Mouse (Mus musculus): ENCODE measurements at regions not wholly inside any gene's neighbourhood (a gene's known extent, or its start where the extent isn't known, plus 50 kb on each side); places are given as distances from the start of the nearest gene placed in this dataset.

DNA sequence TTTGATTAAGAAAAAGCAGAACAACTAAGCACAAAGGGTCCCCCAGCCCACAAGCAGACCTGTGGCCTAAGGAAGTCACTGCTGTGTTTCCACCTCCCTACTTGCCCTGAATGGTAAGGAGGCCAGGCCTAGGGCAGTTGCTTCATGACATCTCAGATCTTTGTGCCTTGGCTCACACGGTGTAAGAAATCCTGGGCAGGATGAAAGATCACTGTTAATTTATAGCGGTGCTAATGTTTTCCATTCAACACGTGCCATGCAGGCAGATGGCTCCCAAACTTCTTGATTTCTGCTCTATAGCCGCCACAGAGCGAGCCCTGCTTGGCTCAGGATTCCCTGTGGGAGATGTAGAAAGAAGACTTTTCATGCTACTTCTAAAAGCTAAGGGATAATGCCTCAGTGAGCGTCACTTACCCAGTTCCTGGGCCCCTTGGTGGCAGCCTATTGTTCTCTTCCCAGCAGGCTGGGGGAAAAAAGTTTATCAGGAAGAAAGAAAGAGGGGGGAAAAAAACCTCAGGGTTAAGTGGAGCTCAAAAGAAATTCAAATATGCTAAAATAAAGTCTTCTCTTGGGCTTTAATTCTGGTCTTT, 327.4 kb downstream of the Adgrl2 start:
- no peak for ATAC-seq (replicated peaks; ENCODE audit: poor library complexity, severe bottlenecking)

DNA sequence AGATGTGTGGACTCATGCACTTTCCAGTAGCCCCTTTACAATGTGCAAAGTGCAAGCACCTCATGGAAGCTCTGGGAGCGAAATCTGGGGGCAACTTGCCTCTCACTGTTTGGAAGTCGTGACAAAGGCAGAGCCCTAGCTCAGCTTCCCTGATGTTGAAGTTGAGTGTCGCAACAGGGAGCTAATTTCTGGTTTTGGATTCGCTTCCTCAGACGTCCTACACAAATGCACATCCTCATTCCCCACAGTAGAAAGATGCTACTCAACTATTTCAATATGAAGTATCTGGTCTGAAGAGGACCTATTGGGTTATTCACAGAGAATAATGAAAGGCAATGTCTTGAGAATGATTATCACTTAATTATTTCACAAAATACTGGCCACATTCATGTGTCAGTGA, 331.3 kb downstream of the Adgrl2 start:
- peak; percentile 53 for ATAC-seq (replicated peaks; ENCODE audit: poor library complexity, severe bottlenecking)

DNA sequence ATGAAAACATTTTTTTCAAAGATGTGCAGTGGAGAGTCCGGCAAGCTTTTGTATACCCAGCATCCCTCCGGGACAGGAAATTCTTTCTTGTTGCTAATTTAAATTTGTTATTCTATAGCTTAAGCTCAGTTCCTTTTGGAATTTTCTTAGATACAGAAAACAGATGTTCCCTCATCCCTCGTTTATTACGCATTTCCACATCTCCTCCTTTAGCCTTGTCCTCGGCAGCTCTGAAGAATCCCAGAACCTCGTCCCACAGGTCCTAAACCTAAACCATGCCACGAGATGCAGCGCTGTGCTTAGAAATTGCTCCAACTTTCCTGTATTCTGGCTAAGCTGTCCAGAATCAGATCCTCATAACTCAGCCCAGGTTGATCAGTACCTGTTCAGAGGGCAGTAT, 332.0 kb downstream of the Adgrl2 start:
- ATAC-seq (replicated peaks; ENCODE audit: poor library complexity, severe bottlenecking): no peak

DNA sequence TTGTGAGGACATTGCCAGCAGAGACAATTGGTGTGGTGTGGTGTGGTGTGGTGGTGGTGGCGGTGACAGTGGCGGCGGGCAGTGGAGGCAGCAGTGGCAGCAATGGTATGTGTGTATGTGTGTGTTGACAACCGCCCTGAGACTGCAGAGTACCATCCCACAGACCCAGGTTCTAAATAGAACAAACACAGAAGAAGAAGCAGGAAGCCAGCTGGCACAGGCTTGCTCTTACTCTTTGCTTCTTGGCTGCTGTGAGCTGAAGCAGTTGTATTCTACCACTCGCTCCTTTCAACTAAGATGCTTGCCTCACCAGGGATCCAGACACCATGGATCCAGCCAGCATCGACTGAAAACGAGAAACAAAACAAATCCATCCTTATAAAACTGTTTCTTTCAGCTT, 334.2 kb downstream of the Adgrl2 start:
- no peak for ATAC-seq (replicated peaks; ENCODE audit: poor library complexity, severe bottlenecking)

DNA sequence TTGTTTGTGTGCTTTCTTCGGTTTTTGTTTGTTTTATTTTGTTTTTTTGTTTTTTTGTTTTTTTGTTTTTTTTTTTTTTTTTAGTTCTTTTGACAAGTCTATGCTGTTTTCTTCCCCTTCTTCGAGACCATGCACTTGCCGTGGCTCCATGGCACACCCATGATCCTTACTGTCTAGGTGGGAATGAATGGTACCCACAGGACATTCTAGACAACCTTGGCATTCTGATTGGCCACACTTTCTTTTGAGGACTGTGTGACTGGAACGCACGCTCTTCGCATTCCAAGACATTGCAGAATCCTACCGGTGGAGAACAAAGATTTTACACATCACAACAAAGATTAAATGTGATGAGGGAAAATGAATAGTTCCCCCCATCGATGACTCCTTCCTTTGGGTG, 340.1 kb downstream of the Adgrl2 start:
- ATAC-seq (replicated peaks; ENCODE audit: poor library complexity, severe bottlenecking): no peak

DNA sequence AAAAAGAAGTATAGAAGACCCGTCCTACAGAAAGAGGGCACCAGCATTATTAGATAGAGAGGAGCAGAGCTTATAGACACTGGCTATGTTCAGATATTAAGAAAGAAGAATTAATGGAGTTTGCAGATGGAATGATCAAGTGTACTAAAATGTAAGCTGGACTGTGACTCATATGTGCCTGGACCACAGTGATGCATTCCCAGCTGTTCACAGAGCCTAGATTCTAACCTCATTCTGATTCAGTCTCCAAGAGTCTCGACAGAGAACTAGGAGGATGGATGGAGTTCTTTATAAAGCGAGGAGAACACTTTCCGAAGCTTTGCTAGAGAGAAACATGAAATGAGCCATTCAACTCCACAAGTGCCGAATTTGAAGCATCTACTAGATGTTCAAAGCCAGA, 345.4 kb downstream of the Adgrl2 start:
- ATAC-seq (replicated peaks; ENCODE audit: poor library complexity, severe bottlenecking): no peak

DNA sequence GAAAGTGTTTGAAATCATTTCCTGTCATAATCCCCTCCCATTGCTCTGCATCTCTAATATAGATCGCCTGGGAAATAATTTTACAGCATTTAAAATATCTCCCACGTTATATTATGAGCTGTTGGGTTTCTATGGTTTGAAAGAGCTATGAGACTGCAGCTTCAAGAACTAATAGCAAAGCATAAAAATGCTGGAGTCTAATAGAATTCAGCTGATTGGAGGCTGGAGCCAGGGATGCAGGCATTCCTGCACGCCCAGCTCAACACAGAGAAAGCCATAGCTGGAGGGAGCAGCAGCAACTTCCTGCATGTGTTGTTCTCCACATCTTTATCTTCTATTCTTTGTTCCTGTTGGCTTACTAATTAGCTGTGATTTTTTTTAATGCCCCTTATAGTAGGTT, 348.8 kb downstream of the Adgrl2 start:
- no peak for ATAC-seq (replicated peaks; ENCODE audit: poor library complexity, severe bottlenecking)

DNA sequence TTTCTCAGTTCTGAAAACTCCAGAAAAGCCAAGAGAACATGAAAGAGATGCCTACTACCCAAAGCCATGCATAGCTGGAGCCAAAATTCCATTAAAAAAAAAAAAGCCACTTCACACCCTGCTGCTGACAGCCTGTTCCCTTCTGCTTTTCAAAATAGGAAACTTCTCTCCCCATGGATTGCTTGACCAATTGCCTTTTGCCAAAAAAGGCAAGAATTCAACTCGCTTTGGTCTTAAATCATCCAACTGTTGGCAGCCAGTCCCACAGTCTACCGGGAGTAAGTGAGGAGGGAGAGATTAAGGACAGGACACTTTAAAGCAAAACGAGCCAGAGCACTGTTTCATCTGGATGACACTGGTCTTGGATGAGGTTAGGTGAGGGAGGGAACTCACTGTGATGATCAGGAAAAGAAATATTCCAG, 349.7 kb downstream of the Adgrl2 start:
- ATAC-seq (replicated peaks; ENCODE audit: poor library complexity, severe bottlenecking): no peak

DNA sequence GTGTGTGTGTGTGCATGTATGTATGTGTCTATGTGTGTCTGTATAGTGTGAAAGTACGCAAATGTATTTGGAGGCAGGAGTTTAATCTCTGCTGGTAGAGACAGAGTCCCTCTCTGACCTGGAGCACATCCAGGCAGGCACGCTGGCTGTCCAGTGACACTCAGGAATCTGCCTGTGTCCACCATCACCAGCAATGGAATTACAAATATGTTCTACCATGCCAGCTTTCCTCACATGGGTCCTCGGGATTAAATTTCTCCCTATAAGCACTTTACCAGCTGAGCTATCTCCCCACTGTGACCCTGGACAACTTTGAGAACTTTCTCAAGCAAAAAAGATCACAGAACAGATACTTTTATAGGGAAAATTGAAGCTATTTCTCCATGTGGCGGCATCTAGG, 355.3 kb downstream of the Adgrl2 start:
- no peak for ATAC-seq (replicated peaks; ENCODE audit: poor library complexity, severe bottlenecking)

DNA sequence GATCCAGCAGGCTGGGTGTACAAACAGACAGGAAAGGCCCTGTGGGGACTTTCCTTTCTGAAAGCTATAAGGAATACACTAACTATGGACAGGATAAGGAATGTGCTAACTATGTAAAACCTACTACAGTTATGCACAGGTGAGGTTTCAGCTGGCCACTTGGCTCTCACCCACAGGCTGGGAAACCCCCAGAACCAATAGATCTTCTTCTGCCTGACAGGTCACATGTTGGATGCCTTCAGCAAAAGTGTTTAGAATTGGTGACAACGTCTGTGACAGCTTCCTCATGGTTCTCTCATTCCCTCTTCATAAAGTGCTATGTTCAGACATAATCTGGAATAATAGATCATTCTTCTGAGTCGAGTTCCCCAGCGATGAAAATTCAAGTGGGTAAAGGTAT, 356.0 kb downstream of the Adgrl2 start:
- ATAC-seq (replicated peaks; ENCODE audit: poor library complexity, severe bottlenecking): no peak

DNA sequence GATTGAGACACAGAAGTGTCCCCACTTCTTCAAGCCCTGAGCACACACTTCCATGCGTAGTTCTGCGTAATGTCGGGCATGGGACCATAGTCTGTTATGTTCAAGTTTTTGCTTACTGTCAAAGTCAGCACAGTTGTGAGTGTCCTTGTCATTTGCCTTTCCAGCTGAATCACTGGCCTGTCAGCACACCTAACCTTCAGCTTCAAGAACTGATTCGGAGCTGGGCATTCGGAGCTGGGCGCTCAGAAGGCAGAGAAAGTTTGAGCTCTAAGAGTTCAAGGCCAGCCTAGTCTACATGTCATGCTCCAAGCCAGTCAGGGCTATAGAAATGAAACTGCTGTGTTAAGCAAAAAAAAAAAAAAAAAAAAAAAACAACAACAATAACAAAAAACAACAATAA, 357.1 kb downstream of the Adgrl2 start:
- ATAC-seq (replicated peaks; ENCODE audit: poor library complexity, severe bottlenecking): no peak

DNA sequence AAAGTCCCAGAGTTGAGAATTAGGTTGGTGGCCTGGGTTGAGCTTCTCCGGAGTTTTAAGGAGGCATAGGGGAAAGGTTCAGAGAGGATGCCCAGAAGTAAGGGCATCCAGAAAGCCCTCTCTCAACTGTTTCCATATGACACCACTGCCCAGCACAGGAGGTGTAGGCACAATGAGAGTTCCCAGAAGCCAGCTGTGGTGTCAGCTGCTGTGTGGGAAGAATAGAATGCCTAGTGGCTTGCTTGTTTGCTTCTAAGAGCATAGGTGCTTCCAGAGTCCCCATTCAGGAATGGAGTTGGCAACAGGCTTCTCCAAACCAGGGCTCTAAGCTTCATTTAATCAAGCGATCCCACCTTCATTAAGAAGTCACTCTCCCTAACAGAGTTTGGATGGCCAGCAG, 357.9 kb downstream of the Adgrl2 start:
- no peak for ATAC-seq (replicated peaks; ENCODE audit: poor library complexity, severe bottlenecking)

DNA sequence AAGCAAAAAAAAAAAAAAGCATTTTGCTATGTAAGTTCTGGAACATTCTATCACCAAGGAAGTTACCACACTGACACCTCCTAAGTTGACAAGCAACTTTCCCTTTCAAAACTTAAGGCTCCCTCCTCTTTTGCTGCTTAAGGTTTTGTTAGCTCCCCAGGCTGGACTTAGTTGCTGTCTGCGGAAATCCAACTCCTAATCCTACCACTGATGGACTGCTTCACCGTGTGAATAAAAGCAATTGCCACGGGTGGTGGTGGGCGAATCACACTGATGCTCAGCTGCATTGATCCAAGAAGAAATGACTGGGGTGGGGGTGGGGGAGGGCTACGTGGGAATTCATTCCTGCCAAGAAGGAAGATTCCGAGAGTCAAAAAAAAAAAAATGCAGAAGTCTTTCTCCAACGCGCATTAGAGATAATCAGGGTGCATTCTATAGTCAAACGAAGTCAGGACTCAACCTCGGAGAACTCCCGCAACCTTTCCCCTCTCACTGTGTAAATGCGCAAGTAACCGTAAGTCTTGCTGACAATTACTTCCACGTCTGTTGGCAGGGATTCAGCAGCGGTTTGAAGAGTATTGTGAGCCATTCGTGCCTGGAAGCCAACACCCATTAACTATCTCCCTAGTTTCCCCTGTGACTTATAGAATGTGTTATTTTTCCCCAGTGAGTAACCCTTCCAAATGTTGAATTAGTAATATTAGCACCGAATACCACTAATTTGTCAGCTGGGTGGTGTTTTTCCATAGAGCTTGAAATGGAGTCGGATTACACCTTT, 358.8 kb downstream of the Adgrl2 start:
- no peak for ATAC-seq (replicated peaks; ENCODE audit: poor library complexity, severe bottlenecking)

DNA sequence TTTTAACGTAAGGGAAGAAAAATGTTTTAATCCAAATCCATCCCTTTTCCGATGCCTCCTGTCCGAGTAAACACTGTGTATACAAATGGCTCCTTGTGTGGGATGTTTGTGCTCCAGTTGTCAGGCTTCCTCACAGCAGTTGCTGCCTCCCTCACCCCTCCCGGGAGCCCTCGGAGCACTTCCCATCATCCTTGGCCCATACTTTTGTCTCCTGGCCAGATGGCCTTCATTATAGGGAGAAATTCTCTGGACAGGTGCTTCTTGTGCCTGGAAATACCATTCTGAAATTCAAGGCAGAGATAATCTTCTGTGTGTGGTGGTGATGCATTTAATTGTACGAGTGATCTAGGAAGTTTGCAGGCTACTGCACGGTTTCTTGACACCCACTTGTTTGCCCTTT, 359.5 kb downstream of the Adgrl2 start:
- ATAC-seq (replicated peaks; ENCODE audit: poor library complexity, severe bottlenecking): no peak

DNA sequence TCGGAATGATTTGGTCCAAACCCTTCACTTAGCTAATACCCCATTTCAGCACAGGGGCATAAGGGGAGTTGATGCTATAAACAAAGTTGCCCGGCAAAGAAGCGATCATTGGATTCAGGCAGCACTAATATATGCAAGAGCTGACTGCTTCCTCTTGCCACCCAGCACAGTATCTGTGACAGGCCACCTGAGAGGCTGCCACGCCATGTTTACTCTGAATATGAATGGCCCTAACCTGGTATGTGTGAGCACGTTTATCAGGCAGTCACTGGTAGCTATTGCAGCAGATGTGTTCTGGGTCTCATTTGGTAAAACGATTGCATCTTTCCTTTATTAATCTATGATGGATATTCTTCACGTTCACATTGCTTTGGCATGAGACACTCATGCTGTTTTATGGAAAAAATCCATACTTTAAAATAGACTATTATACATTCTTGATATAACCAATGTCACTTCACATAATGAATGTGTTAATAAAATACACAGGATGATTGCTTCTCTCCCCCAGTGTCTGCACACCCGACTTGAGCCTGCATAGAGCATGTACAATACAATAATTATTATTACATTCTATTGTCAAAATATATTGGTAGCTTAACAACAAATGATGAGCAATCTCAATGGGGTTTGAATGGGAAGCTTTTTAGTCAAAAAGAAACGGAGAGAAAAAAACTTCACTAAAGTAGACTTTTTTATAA, 375.2 kb downstream of the Adgrl2 start:
- ATAC-seq (replicated peaks; ENCODE audit: poor library complexity, severe bottlenecking): no peak

DNA sequence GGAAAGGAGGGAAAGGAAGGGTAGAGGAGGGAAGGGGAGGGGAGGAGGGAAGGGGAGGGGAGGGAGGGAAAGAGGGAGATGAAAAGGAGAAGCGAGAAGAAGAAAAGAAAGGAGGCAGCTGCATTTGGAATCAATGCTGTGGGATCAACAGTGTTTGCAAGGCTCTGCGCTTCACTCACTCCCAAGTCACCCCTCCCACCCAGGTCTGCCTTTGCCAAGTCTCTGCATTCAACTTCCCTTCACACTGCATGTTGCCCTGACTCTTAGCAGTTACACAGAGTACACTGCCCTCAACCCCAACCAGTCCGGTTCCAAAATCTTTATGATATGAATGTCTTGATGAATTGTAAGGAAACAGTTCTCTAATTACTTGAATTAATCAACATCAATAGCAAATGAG, 376.9 kb downstream of the Adgrl2 start:
- ATAC-seq (replicated peaks; ENCODE audit: poor library complexity, severe bottlenecking): no peak

DNA sequence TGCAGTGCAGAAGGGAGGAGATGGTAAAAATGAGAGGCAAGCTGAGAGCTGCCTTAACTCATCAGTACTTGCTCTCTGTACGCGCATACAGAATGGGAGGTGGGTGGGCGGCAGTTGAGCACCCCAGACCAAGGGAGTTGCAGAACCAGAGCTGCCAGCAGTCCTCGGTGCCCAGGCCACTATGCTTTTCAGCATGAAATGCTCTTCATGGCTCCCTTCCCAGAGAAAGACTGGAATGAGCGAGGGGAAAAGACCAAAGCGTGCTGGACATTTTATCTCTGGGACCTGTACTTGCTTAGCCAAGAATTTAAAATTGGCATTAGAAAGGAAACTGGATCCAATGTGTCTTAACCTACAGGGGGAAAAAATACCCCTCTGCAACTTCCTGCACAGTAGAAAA, 387.1 kb downstream of the Adgrl2 start:
- no peak for ATAC-seq (replicated peaks; ENCODE audit: poor library complexity, severe bottlenecking)

DNA sequence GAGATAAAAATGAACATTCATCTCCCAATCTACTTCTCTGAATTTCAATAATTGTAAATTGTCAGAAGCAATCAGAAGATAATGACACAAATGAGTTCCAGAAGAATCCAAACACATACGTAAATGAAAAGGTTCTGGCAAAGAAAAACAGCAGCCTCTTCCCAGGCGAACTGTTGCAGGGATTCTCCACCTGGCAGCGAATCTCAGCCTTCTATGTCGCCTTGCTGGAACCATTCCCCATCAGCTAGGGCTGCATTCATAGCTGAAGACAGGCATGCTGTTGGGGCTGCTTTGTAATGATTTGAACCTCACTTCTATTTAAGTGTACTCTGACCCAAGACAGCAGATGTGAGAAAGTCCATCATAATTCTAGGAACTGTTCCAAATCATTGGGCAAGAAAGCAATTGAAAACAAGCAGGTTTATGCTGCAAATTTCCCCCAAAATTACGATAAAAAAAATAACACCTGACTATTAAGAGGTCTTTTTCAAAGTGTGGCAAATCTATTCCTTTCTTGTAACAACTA, 387.6 kb downstream of the Adgrl2 start:
- ATAC-seq (replicated peaks; ENCODE audit: poor library complexity, severe bottlenecking): no peak

DNA sequence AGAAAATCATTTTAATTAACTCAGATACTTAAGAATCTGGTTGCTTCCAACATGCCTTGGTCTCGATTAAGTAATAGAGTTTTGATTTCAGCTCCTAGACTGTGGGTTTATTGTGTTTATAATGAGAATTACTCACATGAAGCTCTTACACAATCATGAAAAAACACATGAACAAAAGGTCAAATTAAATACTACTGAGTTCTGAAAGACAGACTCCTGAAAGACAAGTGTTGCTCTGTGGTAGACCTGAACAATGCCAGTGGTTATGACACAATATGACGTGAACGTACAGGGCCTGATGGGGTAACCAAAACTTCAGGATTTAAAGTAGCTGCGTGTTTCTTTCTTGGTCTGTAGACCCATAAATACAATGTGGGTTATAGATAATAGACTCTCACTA, 394.8 kb downstream of the Adgrl2 start:
- ATAC-seq (replicated peaks; ENCODE audit: poor library complexity, severe bottlenecking): no peak

DNA sequence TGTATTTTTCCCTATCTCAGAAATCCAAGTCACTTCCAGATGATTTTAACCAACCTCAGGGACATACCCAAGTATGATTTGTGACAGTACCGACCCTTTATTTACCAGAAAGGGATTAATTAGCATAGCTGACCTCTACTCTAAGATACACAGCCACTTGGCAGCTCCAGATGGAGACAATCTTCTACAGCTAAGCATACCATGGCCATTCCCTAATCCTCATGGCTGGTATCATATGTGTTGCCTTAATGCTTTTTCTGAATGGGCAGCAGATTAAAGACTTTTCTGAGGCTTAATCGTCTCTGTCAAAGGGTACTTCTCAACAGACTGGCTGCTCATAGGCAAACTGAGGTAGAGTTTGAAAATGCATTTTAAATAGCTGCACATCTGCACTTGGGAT, 400.8 kb downstream of the Adgrl2 start:
- ATAC-seq (replicated peaks; ENCODE audit: poor library complexity, severe bottlenecking): no peak

DNA sequence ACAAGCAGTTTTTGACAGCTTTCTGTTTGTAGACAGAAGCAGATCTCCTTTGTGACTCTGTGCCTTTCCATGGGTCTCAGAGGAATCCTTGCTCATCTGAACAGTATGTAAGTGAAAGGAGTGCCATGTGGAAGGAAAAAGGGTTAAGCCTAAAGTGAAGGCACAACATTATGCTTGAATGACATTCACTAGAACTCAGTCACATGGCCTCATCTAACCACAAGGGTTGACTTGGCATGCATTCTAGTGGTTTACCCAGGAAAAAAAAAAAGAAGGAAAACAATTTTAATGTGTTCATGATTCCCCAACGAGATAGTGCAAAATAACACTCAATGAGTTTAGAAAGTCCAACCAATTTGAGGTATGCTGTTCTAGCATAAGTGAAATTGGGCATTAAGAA, 414.6 kb downstream of the Adgrl2 start:
- ATAC-seq (replicated peaks; ENCODE audit: poor library complexity, severe bottlenecking): no peak

DNA sequence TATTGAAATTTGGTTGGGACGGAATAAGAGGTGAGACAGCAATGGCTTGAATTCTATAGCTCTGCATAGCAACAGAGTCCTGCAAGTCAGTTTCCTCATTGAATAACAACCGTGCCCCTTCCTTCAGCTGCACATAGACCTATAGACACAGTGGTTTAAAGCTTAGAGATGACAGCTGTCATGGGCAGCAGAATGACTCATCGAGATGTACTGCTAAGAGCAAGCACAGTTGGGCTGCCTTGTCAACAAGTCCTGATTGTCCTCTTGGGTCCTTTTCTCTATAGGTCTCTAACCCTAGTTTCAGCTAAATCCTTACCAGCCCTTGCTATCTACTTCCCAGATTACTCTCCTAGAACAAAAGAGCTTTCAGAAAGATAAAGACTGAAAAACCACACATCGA, 417.9 kb downstream of the Adgrl2 start:
- no peak for ATAC-seq (replicated peaks; ENCODE audit: poor library complexity, severe bottlenecking)
